Mouse (Mus musculus) embryonic fibroblast, embryonic 13.5 days (primary cell): ENCODE measurements around the gene Ssr1. TPM values are rescaled to one million over a fixed set of nuclear protein-coding genes. Genes with fewer than 3 reads are reported as not detected.

ENCODE experiments used
- H3K27ac ChIP-seq: 2 replicates; pipeline ENCODE4 v1.5.1; 2012; ENCODE audit warnings: low read length, control low read depth, inconsistent platforms; ENCODE audit not compliant: insufficient read depth
- H3K4me1 ChIP-seq: 2 replicates; pipeline ENCODE4 v1.6.1; 2011; ENCODE audit warnings: low read length; ENCODE audit not compliant: control insufficient read depth, insufficient read depth
- H3K4me3 ChIP-seq: 2 replicates; pipeline ENCODE4 v1.5.1; 2011; ENCODE audit warnings: mild to moderate bottlenecking, control low read depth, low read length; ENCODE audit not compliant: insufficient read depth
- CTCF ChIP-seq: IDR thresholded peaks from 2 replicates; pipeline ENCODE4 v1.5.1; 2011; ENCODE audit warnings: mild to moderate bottlenecking, control low read depth, low read length, moderate library complexity, borderline replicate concordance; ENCODE audit not compliant: insufficient read depth
- POLR2A ChIP-seq: IDR thresholded peaks from 2 replicates; pipeline ENCODE4 v1.6.1; 2011; ENCODE audit warnings: low read depth, mild to moderate bottlenecking, control low read depth, low read length, moderate library complexity
- polyA plus RNA-seq: library from polyadenylated mRNA; stranded (reverse); fragments of >200 nt; gene quantifications from 2 replicates; pipeline ENCODE4 v1.2.4, GENCODE M21; 2011; ENCODE audit warnings: low read depth; ENCODE audit not compliant: missing spikeins, insufficient read length

Ssr1 gene
- polyA plus RNA-seq, 1 experiment = 311 TPM

DNA sequence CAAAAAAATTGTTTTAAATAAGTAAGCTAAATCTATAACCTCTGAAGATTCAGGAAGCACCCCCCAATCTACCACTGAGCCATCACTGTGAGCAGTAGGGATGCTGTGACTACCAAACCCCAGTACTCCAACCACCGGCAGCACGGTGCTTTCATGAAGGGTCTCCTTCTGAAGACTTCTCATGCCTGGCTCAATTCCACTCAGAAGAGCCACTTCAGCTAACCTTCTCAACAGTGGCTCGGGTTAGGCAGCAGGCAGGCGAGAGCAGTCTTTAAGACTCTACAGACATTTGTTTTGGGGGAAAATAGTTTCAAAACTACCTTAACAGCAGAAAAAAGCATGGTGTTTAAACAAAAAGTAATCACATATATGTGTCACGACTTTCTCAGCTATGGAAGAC, 13.0 kb downstream of the Ssr1 start:
- H3K4me3 ChIP-seq = no peak overlapping the region
- no peaks in the 10 kb centered on the region for H3K4me1 ChIP-seq
- TF ChIP-seq POLR2A = no peak
- TF ChIP-seq CTCF = no peak
- H3K27ac ChIP-seq = no peak overlapping the region

DNA sequence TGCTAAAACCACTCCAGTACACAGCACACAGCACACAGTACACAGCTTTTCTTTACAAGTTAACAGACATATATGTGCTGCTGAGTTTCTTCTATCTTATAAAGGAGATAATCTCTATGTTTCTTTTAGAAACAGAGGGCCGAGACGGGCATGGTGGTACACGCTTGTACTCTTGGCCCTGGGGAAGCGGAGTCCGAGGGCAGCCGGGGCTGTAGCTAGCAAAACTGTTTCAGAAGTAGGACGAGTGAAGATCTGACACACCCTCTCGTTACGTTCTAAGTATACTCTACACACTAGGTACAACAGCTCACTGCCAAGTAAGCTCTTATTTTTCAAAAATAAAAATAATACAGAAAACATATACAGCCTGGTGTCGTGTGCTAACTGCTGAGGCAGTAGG, 13.7 kb downstream of the Ssr1 start:
- no peak overlapping the region for H3K4me3 ChIP-seq
- no peak overlapping the region for H3K27ac ChIP-seq
- H3K4me1 ChIP-seq = no peaks in the 10 kb centered on the region
- TF ChIP-seq CTCF (no peak), POLR2A (no peak)

DNA sequence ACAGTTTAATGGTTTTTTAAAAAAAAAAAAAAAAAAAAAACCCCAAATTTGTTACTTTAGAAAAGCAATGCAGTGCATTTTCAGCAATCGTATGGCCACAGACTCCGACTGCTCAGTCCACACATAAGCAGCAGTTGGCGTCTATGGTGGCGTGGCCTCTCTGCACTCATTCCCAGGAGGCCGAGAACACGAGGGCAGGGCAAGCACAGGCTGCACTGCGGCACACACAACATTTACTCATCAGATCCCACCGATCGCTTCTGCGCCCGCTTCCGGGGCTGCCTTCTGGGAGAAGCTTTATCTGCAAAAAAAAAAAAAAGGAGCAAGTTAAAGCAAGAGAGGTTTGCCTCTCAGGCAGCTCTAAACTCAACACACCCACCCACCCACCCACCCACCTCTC, 14.5 kb downstream of the Ssr1 start:
- Histone ChIP-seq H3K4me1 (no peaks in the 10 kb centered on the region), H3K4me3 (no peak overlapping the region), H3K27ac (no peak overlapping the region)
- TF ChIP-seq CTCF (no peak), POLR2A (no peak)

DNA sequence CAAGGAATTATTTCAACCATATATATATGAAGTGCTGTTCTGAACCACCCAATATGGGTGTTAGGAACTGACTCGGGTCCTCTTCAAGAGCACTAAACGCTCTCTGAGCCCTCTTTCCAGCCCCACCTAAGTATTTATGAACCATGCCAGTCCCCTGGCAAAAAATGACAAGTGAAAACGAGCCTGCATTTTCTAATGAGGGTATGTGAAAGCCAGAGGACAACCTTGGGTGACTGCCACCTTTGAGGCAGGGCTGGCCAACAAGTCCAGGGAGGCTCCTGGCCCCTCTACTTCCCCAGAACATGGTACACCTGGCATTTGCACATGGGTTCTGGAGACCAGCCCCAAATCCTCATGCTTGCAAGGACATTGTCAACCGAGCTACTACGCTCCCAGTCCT, 19.3 kb downstream of the Ssr1 start:
- Histone ChIP-seq H3K4me1 (no peaks in the 10 kb centered on the region), H3K27ac (no peak overlapping the region), H3K4me3 (no peak overlapping the region)
- TF ChIP-seq CTCF = no peak
- no peak for TF ChIP-seq POLR2A

DNA sequence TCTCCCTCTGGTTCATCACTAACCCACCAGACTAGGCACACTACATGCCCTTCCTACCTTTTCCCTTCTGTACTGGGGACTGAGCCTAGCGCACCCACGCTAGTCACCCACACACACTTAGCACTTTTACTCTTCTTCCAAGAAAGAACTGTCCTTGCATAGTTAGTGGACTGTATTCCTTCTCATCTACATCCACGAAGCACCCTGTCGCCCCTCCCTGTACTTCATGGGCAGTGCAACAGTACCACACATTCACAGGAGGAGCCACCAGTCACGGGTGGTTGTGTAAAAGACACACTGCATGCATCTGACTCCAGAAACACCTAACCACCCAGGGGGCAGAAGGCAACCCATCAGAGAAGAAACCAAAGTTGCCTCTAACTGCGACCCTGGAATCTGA, 20.0 kb downstream of the Ssr1 start:
- TF ChIP-seq POLR2A (0 out of 2 replicates have a peak, but pooled peaks have one; percentile 17), CTCF (no peak)
- no peaks in the 10 kb centered on the region for H3K4me1 ChIP-seq
- H3K27ac ChIP-seq = no peak overlapping the region
- no peak overlapping the region for H3K4me3 ChIP-seq

DNA sequence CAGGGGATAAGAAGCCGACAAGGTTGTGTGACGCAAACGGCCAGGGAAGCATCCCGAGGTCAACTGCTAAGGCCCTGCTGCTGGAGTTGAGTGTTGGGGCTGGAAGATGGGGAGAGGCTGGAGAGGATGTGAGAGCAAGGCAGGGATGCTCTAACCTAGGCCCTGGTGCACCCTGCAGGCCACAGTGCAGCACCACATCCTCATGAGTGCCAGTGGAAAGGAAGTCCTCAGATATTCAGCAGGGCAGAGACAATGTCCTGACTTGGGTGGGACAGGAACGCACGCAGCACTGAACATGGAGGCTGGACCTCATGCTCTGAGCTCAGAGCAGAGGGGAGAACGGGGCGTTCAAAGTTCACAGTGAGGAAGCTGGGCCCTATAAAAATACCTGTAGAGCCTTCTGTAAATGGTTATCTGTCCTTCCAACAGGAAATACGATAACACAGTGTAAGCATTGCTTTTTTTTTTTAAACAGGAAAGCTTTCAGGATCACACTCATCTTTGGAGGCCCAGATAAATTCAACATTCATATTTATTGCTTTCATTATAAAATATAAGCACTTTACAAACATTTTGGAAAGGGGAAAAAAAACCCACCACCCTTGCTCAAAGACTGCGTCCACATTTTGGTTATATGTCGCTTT, 23.0 kb downstream of the Ssr1 start:
- TF ChIP-seq CTCF (peak; percentile 54; the same call in 1 of the 2 replicates), POLR2A (no peak)
- Histone ChIP-seq H3K4me3 (no peak overlapping the region), H3K4me1 (no peaks in the 10 kb centered on the region), H3K27ac (no peak overlapping the region)

DNA sequence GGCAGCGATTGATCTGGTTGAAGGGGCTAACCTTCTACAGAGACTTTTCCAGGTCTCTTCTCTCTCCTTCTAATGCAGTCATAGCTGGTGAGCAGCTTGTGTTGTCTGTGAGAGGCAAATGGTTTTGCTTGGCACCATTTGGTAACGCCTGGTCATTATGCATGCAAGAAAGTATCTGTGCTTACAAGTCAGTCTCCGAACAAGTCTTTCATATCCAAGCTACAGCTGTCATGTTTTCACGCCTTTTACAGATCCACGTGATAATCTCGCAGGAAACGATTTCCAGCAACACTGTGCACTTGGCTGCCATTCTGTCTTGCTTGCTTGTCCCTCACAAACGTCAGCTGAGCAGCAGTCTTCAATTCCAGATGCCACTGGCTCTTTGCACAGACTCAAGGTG, 24.0 kb downstream of the Ssr1 start:
- H3K4me3 ChIP-seq = no peak overlapping the region
- H3K27ac ChIP-seq = no peak overlapping the region
- no peaks in the 10 kb centered on the region for H3K4me1 ChIP-seq
- TF ChIP-seq CTCF (no peak), POLR2A (no peak)

DNA sequence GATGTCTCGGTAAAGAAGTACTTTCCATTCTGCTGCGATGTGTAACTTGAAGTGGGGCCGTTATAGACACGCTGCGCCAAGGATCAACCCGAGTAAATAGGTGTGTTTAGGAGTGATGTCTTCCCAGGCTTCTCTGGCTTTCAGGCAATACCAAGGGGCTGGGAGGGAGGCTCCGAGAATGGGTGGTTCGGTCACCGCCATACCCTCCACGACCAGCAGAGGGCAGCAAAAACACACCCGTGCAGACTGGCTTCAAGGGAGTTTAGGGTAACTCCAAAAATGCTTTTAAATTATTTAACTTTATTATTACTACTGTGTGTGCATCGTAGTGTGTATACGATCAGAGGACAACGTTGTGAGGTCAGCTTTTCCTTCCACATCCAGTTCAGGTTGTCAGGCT, 24.7 kb downstream of the Ssr1 start:
- Histone ChIP-seq H3K27ac (no peak overlapping the region), H3K4me1 (no peaks in the 10 kb centered on the region), H3K4me3 (no peak overlapping the region)
- TF ChIP-seq CTCF = peak; percentile 83; the same call in 1 of the 2 replicates
- TF ChIP-seq POLR2A = no peak

DNA sequence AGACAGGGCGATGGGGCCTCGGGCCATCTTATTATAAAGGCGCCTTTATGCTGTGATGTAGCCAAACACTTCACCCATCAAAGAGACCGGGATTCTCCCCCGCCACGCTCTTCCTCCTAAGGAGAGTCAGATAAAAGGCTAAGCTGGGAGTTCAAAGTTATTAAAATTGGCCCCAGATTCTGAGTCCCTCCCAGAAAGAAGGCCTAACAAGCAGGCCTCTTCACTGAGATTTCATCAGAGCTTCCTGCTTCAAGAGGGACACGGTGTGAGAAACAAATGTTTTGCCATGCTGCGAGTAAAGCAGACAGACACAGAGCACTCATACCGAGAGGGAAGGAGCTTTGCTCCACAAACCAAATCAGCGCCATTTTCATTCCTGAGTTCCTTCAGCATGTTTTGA, 26.5 kb downstream of the Ssr1 start:
- no peak for TF ChIP-seq CTCF
- Histone ChIP-seq H3K4me1 (peaks cover 5% of the 10 kb centered on the region; the same call in 1 of the 2 replicates), H3K4me3 (no peak overlapping the region), H3K27ac (no peak overlapping the region)

DNA sequence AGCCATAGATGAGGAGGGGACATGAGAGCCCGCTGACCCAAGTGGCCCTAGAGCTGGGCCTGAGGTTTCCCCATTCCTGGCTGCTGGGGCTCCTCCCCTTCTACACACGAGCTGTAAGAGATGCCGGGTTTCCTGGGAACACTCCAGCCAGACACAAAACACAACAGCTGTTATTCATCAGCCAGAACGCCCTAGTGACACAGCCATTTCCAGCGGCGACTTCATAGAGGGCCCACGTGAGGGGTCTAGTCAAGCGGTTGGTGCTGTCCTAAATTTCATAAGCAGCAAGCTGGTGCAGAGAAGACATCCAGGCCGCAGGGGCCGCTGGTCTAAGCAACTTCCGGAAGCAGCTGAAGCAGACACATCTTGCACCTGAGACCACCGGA, 27.0 kb downstream of the Ssr1 start:
- Histone ChIP-seq H3K27ac (no peak overlapping the region), H3K4me1 (peaks cover 5% of the 10 kb centered on the region; the same call in 1 of the 2 replicates), H3K4me3 (no peak overlapping the region)
- no peak for TF ChIP-seq POLR2A
- no peak for TF ChIP-seq CTCF
